Mouse (Mus musculus) heart, postnatal 0 days (tissue): ENCODE measurements around the gene Atp6v1g2.

Source experiments
- CTCF ChIP-seq: IDR thresholded peaks from 2 replicates; pipeline ENCODE4 v1.5.1; 2016; ENCODE audit warnings: antibody characterized with exemption, control low read depth, low read depth
- EP300 ChIP-seq: IDR thresholded peaks from 2 replicates; pipeline ENCODE4 v1.6.1; 2016; ENCODE audit warnings: antibody characterized with exemption, low read depth

- TF ChIP-seq CTCF (no peak), EP300 (no peak)
Observed at GRCm38 (mm10) chr17:35210593-35210992, 22.9 kb upstream of the Atp6v1g2 start.
